Mouse (Mus musculus) forebrain, embryonic 12.5 days (tissue): ENCODE measurements around the gene Cux1. TPM values are rescaled to one million over a fixed set of nuclear protein-coding genes. Genes with fewer than 3 reads are reported as not detected.

ENCODE experiments used
- ATAC-seq: fragments of 200-750 bp; cut with Nextera tagmentation; 2 replicates; pipeline ENCODE4 v1.8.0; 2017; ENCODE audit warnings: moderate TSS enrichment; ENCODE audit not compliant: low FRiP score
- H3K27ac ChIP-seq: fragments of 300-500 bp; sonication (generic); 2 replicates; pipeline ENCODE4 v1.5.1; 2016; ENCODE audit warnings: mild to moderate bottlenecking
- H3K27me3 ChIP-seq: fragments of 300-500 bp; sonication (generic); 2 replicates; pipeline ENCODE4 v1.6.1; 2016; ENCODE audit warnings: mild to moderate bottlenecking
- H3K36me3 ChIP-seq: fragments of 300-500 bp; sonication (generic); replicated peaks from 2 replicates; pipeline ENCODE4 v1.6.1; 2016; ENCODE audit warnings: mild to moderate bottlenecking
- H3K4me1 ChIP-seq: fragments of 300-500 bp; sonication (generic); 2 replicates; pipeline ENCODE4 v1.6.1; 2016
- H3K4me2 ChIP-seq: fragments of 300-500 bp; sonication (generic); 2 replicates; pipeline ENCODE4 v1.6.1; 2016; ENCODE audit warnings: mild to moderate bottlenecking, moderate library complexity
- H3K4me3 ChIP-seq: fragments of 300-500 bp; sonication (generic); replicated peaks from 2 replicates; pipeline ENCODE4 v1.5.1; 2016; ENCODE audit warnings: mild to moderate bottlenecking
- H3K9ac ChIP-seq: fragments of 300-500 bp; sonication (generic); 2 replicates; pipeline ENCODE4 v1.6.1; 2016; ENCODE audit warnings: mild to moderate bottlenecking
- H3K9me3 ChIP-seq: fragments of 300-500 bp; sonication (generic); 2 replicates; pipeline ENCODE4 v1.6.1; 2016
- WGBS: fragments of 180-500 bp; shearing (Covaris S2); methylation state at CpG from one replicate; pipeline ENCODE4 v1.1.7; 2016; 5-methylcytosine and 5-hydroxymethylcytosine counted together
- polyA plus RNA-seq: library from polyadenylated mRNA; unstranded; fragments of >200 nt; fragmentation: Nextera tagmentation; extraction: Ambion mirVana; gene quantifications from 2 replicates; pipeline ENCODE4 v1.2.1, GENCODE M21; 2016

The Cux1 gene
- 157 and 165 TPM in 2 replicates for polyA plus RNA-seq

DNA sequence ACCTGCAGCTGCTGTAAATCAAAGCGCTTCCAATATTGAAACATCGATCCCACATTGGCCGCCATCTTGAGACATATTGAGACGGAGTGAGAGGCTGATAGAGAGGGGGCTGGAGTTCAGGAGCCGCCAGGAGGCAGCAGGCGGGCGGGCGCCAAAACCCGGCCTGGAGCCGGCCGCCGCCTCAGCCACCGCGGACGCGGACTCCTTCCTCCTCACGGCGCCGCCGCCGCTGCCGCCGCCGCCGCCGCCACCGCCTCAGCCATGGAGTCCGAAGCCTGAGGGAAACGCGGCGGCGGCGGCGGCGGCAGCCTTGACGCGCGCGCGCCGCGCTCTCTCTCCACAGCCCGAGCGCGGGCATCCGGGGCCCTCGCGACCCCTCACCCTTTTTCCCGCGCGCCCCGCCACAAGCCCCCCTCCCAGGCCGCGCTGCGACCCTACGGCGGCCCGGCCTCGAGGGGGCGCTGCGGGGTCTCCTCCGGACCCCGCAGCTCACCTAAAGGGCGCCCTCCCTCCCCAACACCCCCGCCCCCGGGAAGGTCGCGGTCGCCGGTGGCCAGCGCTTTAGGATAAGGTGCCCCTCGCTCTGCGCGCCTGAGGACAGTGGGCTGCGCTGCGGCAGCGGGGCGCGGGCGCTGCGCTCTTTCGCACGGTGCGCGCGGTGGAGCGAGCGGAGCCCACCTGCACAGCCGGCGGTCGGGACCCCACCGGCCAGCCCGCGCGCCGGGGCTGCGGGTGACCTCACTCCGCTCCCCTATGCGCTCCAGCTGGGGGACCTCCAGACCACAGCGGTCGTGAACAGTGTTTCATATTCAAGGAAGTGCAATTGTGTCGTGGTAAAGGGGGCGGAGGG lies at the start of gene Cux1:
TSS of gene Cux1 (minus strand) at position 315 of the 850 bp plus-strand sequence.
- Histone ChIP-seq H3K27me3 (peaks cover 30% of the 10 kb centered on the region), H3K4me3 (peak within 1 kb of the TSS; percentile 95), H3K27ac (peak within 1 kb of the TSS; percentile 96), H3K4me2 (peak within 1 kb of the TSS; percentile 96), H3K9me3 (no peaks in the 10 kb centered on the region), H3K4me1 (peaks cover 35% of the 10 kb centered on the region), H3K9ac (peak within 1 kb of the TSS; percentile 96), H3K36me3 (no peaks in the 10 kb centered on the region)
- peak; percentile 88 for ATAC-seq
- WGBS, result under 1% methylated on average over 75 of the region's 103 CpGs

DNA sequence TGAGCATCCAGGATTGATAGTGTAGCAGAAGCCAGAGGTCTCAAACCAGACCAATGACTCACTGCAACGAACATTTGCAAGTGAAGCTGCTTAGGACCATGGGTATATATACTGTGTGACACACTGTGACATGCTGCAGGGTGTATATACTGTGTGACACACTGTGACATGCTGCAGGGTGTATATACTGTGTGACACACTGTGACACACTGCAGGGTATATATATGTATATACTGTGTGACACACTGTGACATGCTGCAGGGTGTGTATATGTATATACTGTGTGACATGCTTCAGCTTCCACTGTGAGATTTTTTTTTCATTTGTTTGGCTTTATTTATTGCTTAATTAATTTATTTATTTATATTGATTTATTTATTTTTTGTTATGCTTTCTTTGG lies 45.1 kb upstream of the Cux1 start:
- no peak overlapping the region for H3K4me2 ChIP-seq
- no peaks in the 10 kb centered on the region for H3K36me3 ChIP-seq
- H3K9me3 ChIP-seq, result no peaks in the 10 kb centered on the region
- no peak overlapping the region for H3K27ac ChIP-seq
- no peaks in the 10 kb centered on the region for H3K27me3 ChIP-seq
- H3K4me1 ChIP-seq, result no peaks in the 10 kb centered on the region
- 83% methylated on average over 1 of the region's 1 CpGs for WGBS
- ATAC-seq, result no peak
- no peak overlapping the region for H3K4me3 ChIP-seq
- no peak overlapping the region for H3K9ac ChIP-seq

DNA sequence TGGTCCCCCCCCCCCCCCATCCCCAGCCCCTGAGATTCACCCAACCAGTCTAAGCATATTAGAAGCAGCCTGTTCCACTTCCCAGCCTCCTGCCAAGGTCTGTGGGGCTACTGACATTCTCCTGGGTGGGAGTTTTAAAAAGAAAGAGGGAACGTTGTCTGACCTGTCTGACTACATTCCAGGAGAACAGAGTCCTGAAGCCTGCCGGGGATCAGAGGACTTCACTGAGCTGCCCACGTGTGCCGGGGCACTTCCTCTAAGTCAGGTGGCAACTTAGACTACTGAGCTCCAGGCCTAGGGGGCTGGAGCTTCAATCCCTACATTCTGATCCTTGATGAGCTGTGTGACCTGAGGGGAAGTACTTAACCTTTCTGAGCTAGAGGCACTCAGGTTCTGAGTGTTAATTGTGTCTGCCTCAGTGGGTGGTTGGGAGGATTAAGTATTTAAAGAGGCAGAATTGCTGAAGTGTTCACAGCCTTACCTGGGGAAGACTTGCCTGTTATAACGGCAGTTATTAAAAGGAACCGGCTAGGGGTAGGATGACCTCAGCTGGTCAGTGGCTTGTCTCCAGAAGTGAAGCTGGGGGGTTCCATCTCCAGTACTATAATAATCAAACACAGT lies 41.6 kb upstream of the Cux1 start:
- Histone ChIP-seq H3K27me3 (no peaks in the 10 kb centered on the region), H3K4me3 (no peak overlapping the region), H3K36me3 (no peaks in the 10 kb centered on the region), H3K4me1 (no peaks in the 10 kb centered on the region), H3K9ac (no peak overlapping the region), H3K4me2 (no peak overlapping the region), H3K27ac (no peak overlapping the region), H3K9me3 (no peaks in the 10 kb centered on the region)
- WGBS, result 53% methylated on average over 6 of the region's 6 CpGs
- ATAC-seq, result no peak

DNA sequence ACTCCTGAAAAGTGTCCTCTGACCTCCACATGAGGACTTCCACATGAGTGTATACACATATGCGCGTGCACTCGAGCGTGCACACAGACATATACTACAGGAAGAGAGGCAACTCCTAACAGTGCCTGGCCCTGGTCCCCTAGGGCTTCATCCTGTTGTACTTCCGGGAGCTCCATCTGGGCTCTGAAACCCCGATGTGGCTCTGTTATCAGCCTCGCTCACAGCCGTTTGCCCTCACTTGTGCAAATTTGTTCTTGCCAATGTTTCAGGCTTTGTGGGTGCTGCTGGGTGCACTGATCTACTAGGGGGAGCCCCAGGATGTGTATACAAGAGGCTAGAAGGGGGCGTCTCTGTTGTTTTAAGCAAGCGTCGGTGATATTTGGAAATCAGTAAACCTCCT lies 37.9 kb upstream of the Cux1 start:
- no peak overlapping the region for H3K27ac ChIP-seq
- 93% methylated on average over 11 of the region's 11 CpGs for WGBS
- H3K36me3 ChIP-seq, result no peaks in the 10 kb centered on the region
- no peak overlapping the region for H3K4me2 ChIP-seq
- no peak for ATAC-seq
- no peak overlapping the region for H3K4me3 ChIP-seq
- no peak overlapping the region for H3K9ac ChIP-seq
- no peaks in the 10 kb centered on the region for H3K27me3 ChIP-seq
- H3K9me3 ChIP-seq, result no peaks in the 10 kb centered on the region
- no peaks in the 10 kb centered on the region for H3K4me1 ChIP-seq

DNA sequence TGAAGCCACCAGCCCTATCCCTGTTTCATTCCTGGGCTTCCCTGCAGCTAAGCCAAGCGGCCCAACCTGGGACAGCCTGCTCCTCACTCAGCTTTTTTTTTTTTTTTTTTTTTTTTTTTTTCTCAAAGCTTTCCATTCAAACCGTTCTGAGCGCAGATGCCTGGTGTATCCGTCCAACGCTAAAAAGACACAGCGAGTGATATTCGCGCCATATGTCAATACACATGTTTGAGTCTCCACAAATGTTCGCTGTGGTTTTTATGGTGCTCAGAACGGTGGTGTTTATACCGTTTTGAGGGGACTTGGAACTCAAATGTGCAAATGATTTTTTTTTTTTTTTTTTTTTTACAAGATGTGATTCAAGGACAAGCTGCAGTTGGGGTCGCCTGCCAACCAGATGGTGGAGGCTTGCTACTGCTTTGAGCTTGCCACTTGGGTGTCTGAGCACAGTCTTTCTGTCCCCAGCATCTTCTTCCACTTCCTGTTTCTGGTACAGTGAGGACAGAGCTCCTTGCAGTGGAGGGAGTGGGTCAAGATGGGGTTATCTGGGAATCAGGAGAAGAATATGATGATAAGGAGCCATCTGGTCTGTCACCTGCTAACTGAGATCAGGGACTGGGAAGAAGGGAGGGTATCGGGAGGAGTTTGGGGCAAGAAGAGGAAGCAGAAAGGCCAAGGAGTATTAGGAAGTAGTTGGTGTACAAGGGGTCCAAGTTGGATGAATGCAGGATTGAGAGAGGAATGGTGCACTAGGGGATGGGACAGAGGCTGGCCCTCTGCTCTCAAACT lies 36.1 kb upstream of the Cux1 start:
- Histone ChIP-seq H3K36me3 (no peaks in the 10 kb centered on the region), H3K27me3 (no peaks in the 10 kb centered on the region), H3K9me3 (no peaks in the 10 kb centered on the region), H3K27ac (no peak overlapping the region), H3K9ac (no peak overlapping the region), H3K4me3 (no peak overlapping the region), H3K4me1 (no peaks in the 10 kb centered on the region), H3K4me2 (no peak overlapping the region)
- no peak for ATAC-seq
- 71% methylated on average over 13 of the region's 13 CpGs for WGBS

DNA sequence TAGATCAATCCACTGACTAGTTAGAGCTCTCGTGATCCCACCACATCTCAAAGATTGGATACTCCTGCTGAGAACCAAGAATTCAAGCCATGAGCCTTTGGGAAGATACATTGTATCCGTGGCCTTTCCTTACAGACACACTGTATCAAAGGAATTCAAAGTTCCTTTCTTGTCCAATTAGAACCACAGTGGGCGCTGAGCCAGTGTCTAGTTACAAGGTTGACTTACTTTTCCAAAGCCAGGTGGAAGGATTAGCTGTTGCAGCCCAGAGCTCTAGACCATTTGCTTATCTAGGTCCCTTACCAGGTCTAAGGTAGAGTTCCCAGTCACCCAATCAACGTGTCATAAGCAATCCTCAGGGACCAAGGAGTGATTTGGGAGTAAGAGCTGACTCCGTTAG lies 33.2 kb upstream of the Cux1 start:
- Histone ChIP-seq H3K9ac (no peak overlapping the region), H3K4me1 (no peaks in the 10 kb centered on the region), H3K27ac (no peak overlapping the region), H3K4me3 (no peak overlapping the region), H3K36me3 (no peaks in the 10 kb centered on the region), H3K4me2 (no peak overlapping the region), H3K9me3 (no peaks in the 10 kb centered on the region), H3K27me3 (no peaks in the 10 kb centered on the region)
- WGBS, result 78% methylated on average over 5 of the region's 5 CpGs
- no peak for ATAC-seq

DNA sequence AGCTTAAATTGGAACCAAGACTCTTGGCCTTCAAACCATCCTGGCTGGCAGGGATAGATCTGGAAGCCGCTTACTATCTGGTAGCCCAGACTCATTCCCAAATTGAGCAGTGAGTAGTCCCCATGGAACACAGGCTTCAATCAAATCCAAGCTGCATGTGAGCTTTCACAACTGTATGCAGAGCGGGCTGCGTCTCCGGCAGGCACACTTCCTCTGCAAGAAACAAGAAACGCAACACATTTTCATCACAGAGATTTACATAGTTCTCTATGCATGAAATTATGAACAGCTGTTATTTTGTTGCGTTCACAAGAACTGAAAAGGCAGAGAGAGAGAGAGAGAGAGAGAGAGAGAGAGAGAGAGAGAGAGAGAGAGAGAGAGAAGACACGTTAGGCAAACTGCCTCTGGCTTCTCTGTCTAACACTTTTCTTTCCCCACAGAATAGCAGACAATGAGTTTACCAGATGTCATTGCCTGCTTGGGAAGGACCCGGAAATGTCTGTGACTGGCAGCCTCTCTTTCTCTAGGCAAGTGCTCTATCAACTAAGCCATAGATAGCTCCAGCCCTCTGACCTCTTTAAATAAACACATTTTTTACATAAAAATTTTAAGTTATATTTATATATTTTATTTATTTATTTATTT lies 27.7 kb upstream of the Cux1 start:
- H3K27me3 ChIP-seq, result no peaks in the 10 kb centered on the region
- ATAC-seq, result no peak
- H3K36me3 ChIP-seq, result no peaks in the 10 kb centered on the region
- H3K9ac ChIP-seq, result no peak overlapping the region
- 76% methylated on average over 8 of the region's 8 CpGs for WGBS
- no peaks in the 10 kb centered on the region for H3K4me1 ChIP-seq
- no peaks in the 10 kb centered on the region for H3K9me3 ChIP-seq
- H3K4me3 ChIP-seq, result no peak overlapping the region
- H3K27ac ChIP-seq, result no peak overlapping the region
- no peak overlapping the region for H3K4me2 ChIP-seq

DNA sequence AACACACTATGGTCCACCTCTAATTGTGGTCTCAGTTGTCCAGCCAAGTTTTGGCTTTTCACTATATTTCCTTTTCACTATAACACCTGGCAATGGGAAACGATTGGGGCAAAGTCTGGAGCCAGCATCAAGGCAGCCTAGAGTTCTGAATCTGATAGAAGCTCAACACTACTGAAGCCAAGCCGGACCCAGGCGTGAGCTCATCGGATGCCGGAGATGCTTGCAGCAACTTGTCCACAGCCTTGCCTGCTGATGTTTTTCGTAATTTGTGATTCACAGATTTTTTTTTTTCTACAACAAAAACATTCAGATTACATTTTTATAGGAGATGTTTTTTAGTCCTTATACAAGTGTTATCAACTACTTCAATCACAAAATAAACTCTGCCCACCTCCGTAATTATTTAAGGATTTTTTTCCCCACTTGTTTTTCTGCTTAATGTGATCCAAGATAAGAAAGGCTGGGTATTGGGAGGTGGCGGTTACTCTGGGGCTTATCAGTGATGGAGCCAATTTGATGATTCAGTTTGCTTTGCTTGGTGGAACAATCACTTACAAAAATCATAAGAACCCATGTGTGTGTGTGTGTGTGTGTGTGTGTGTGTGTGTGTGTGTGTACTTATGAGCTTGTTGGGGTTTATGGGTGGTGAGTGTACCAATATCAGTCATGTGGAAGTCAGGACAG lies 24.7 kb upstream of the Cux1 start:
- H3K4me2 ChIP-seq, result no peak overlapping the region
- no peaks in the 10 kb centered on the region for H3K4me1 ChIP-seq
- no peak overlapping the region for H3K9ac ChIP-seq
- H3K4me3 ChIP-seq, result no peak overlapping the region
- H3K27ac ChIP-seq, result no peak overlapping the region
- no peaks in the 10 kb centered on the region for H3K27me3 ChIP-seq
- no peaks in the 10 kb centered on the region for H3K36me3 ChIP-seq
- WGBS, result 93% methylated on average over 8 of the region's 8 CpGs
- no peaks in the 10 kb centered on the region for H3K9me3 ChIP-seq
- ATAC-seq, result no peak

DNA sequence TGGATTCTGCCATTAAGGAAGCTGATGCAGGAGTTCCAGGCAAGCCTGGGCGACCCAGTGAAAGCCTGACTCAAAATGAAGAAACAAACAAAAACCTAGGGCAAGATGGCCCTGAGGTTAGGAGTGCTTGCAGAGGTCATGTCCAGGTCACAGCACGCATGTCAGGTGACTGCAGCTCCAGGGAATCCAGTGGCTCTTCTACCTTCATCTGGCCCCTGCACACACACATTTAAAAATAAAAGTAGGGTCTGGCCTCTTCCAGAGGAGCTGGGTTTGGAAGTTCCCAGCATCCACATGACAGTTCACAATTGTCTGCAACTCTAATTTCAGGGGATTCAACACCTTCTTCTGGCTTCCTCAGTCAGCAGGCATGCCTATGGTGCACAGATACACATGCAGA lies 21.7 kb upstream of the Cux1 start:
- H3K4me1 ChIP-seq, result no peaks in the 10 kb centered on the region
- H3K9me3 ChIP-seq, result no peaks in the 10 kb centered on the region
- H3K27ac ChIP-seq, result no peak overlapping the region
- no peaks in the 10 kb centered on the region for H3K36me3 ChIP-seq
- WGBS, result 64% methylated on average over 2 of the region's 2 CpGs
- H3K27me3 ChIP-seq, result no peaks in the 10 kb centered on the region
- no peak overlapping the region for H3K4me2 ChIP-seq
- no peak overlapping the region for H3K4me3 ChIP-seq
- no peak overlapping the region for H3K9ac ChIP-seq
- ATAC-seq, result no peak

DNA sequence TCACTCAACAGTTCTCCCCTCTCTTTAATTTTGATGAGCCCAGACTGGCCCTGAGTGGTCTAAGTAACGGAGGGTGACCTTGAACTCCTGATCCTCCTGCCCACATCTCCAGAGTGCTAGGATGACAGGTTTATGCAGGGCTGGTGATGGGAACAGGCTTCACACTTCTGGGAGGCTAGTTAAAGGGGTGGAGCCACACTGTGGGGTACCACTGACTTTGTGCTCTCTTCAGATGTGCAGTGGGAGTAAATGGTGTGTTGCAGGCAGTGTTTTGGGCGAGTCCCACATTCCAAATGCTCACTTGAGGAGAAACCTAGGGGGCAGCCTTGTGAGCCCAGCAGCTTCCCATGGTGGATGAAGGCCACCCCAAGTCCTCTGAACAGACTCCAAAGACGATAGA lies 21.2 kb upstream of the Cux1 start:
- no peak for ATAC-seq
- H3K9ac ChIP-seq, result no peak overlapping the region
- H3K36me3 ChIP-seq, result no peaks in the 10 kb centered on the region
- no peaks in the 10 kb centered on the region for H3K27me3 ChIP-seq
- no peak overlapping the region for H3K27ac ChIP-seq
- no peaks in the 10 kb centered on the region for H3K4me1 ChIP-seq
- no peak overlapping the region for H3K4me2 ChIP-seq
- H3K9me3 ChIP-seq, result no peaks in the 10 kb centered on the region
- 65% methylated on average over 3 of the region's 3 CpGs for WGBS
- no peak overlapping the region for H3K4me3 ChIP-seq

DNA sequence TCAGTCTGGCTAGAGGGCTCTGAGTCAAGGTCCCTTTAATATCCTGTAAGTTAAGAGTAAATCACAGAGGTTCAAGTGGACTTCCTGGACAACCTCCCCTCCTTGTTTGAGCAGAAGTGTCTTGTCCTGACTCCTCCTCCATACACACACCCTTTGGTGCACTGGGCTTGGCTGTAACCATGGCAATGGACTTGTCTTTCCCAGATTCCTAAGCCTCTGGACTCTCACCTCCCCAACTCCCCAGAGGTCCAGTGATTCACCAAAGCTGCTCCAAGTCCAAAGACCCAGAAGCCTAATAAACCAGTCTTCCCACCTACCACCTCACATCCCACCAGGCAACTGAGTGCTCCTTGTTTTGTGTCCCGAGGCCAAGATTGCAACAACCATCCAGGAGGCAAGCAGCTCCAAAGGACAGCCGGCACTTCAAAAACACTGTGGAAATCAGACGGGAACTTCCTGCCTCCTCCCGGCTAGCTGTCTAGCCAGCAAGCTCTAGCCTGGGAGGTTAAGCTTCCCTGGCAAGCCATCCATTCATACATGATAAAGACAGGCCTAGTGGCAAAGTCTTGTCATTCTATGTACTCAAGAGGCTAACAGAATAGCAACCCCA lies 17.5 kb upstream of the Cux1 start:
- Histone ChIP-seq H3K4me2 (no peak overlapping the region), H3K4me3 (no peak overlapping the region), H3K9ac (no peak overlapping the region), H3K36me3 (no peaks in the 10 kb centered on the region), H3K4me1 (peaks cover 10% of the 10 kb centered on the region; the same call in 1 of the 2 replicates), H3K27ac (no peak overlapping the region), H3K27me3 (peaks cover 35% of the 10 kb centered on the region), H3K9me3 (no peaks in the 10 kb centered on the region)
- no peak for ATAC-seq
- 70% methylated on average over 4 of the region's 4 CpGs for WGBS
